Mouse (Mus musculus): Measurements from ENCODE around the gene Gpr108. TPM values are rescaled to one million over a fixed set of nuclear protein-coding genes. Genes with fewer than 3 reads are reported as not detected.

Gpr108 gene
- polyA plus RNA-seq, 2 experiments, result 7.6 to 12.0 TPM

DNA sequence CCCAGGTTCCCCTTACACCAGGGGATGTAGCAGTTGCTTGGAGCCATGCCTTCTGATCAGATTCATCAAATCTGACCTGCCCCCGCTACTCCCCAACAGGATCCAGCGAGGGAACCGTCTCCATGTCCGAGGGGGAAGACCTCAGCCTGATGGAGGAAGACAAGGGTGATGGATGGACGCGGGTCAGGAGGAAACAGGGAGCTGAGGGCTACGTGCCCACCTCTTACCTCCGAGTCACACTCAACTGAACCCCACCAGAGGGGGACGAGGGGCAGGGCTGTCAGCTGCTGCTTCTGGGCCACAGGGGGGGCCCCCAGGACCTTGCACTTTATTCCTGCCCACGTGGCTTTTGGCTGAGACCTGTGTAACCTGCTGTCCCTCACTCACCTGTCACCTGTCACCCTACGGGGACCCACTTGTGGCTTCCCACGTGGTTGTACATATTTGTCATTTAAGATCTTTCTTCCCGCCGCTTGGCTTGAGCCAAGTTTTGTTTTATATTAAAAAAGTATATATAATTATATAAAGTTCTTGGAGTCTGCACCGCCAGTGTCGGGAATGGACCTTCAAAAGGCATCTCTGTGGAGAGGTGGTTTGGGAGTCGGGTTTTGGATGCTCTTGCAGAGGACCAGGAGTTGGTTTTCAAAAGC is 14.8 kb upstream of the Gpr108 start:
- H3K9ac ChIP-seq (replicated peaks), result no peak overlapping the region
- TF ChIP-seq EP300 (IDR thresholded peaks at IDR 0.05; ENCODE audit: low read depth) (no peak), CTCF (IDR thresholded peaks at IDR 0.05; ENCODE audit: low read depth) (no peak)
- no peaks in the 10 kb centered on the region for H3K9me3 ChIP-seq (ENCODE audit: control insufficient read depth, low read length)
- DNase-seq (ENCODE audit: low read depth in 3 of 3, low spot score in 3 of 3), result no peak
- no peaks in the 10 kb centered on the region for H3K36me3 ChIP-seq (replicated peaks; ENCODE audit: control insufficient read depth, insufficient read depth, low read depth)
- peaks cover 3 to 12% of the 10 kb centered on the region in 2 experiments; a peak in 3 of 4 replicates for H3K4me1 ChIP-seq (replicated peaks; ENCODE audit: control insufficient read depth in 2 of 2, insufficient read depth in 2 of 2, low read length in 1 of 2)
- no peak overlapping the region for H3K4me2 ChIP-seq (ENCODE audit: low read depth)
- WGBS (ENCODE audit: insufficient replicate concordance), result 69% methylated on average over 17 of the region's 17 CpGs
- no peak overlapping the region for H3K4me3 ChIP-seq (ENCODE audit: insufficient read depth in 1 of 2, low read depth in 2 of 2, low read length in 2 of 2)
- H3K27ac ChIP-seq, result no peak overlapping the region
- H3K27me3 ChIP-seq (ENCODE audit: control insufficient read depth, insufficient read depth, low read length), result no peaks in the 10 kb centered on the region
- no peak for ATAC-seq (ENCODE audit: insufficient read depth)

GRCm38 (mm10) chr17:57261796-57262195 is 13.6 kb upstream of the Gpr108 start:
- DNase-seq (ENCODE audit: low read depth in 3 of 3, low spot score in 3 of 3), result no peak
- Histone ChIP-seq H3K27me3 (ENCODE audit: control insufficient read depth, insufficient read depth, low read length) (no peaks in the 10 kb centered on the region), H3K9ac (replicated peaks) (no peak overlapping the region), H3K36me3 (replicated peaks; ENCODE audit: control insufficient read depth, insufficient read depth, low read depth) (no peaks in the 10 kb centered on the region), H3K4me2 (ENCODE audit: low read depth) (no peak overlapping the region), H3K9me3 (ENCODE audit: control insufficient read depth, low read length) (no peaks in the 10 kb centered on the region), H3K27ac (no peak overlapping the region), H3K4me1 (replicated peaks; ENCODE audit: control insufficient read depth in 2 of 2, insufficient read depth in 2 of 2, low read length in 1 of 2) (peaks cover 3 to 12% of the 10 kb centered on the region in 2 experiments; a peak in 3 of 4 replicates), H3K4me3 (ENCODE audit: insufficient read depth in 1 of 2, low read depth in 2 of 2, low read length in 2 of 2) (no peak overlapping the region)
- WGBS (ENCODE audit: insufficient replicate concordance), result 8% methylated on average over 1 of the region's 1 CpGs
- TF ChIP-seq EP300 (IDR thresholded peaks at IDR 0.05; ENCODE audit: low read depth) (no peak), CTCF (IDR thresholded peaks at IDR 0.05; ENCODE audit: low read depth) (no peak)
- no peak for ATAC-seq (ENCODE audit: insufficient read depth)

GRCm38 (mm10) chr17:57261286-57261685 is 13.0 kb upstream of the Gpr108 start:
- 80% methylated on average over 4 of the region's 4 CpGs for WGBS (ENCODE audit: insufficient replicate concordance)
- TF ChIP-seq EP300 (IDR thresholded peaks at IDR 0.05; ENCODE audit: low read depth) (no peak), CTCF (IDR thresholded peaks at IDR 0.05; ENCODE audit: low read depth) (no peak)
- H3K9ac ChIP-seq (replicated peaks), result no peak overlapping the region
- H3K4me1 ChIP-seq (replicated peaks; ENCODE audit: control insufficient read depth in 2 of 2, insufficient read depth in 2 of 2, low read length in 1 of 2), result peaks cover 3 to 12% of the 10 kb centered on the region in 2 experiments; a peak in 3 of 4 replicates
- no peak overlapping the region for H3K27ac ChIP-seq
- ATAC-seq (ENCODE audit: insufficient read depth) (no peak), DNase-seq (ENCODE audit: low read depth in 3 of 3, low spot score in 3 of 3) (no peak)
- no peak overlapping the region for H3K4me2 ChIP-seq (ENCODE audit: low read depth)
- no peaks in the 10 kb centered on the region for H3K9me3 ChIP-seq (ENCODE audit: control insufficient read depth, low read length)
- H3K36me3 ChIP-seq (replicated peaks; ENCODE audit: control insufficient read depth, insufficient read depth, low read depth), result no peaks in the 10 kb centered on the region
- no peak overlapping the region for H3K4me3 ChIP-seq (ENCODE audit: insufficient read depth in 1 of 2, low read depth in 2 of 2, low read length in 2 of 2)
- H3K27me3 ChIP-seq (ENCODE audit: control insufficient read depth, insufficient read depth, low read length), result no peaks in the 10 kb centered on the region

GRCm38 (mm10) chr17:57260351-57260750 is 12.1 kb upstream of the Gpr108 start:
- H3K9ac ChIP-seq (replicated peaks), result no peak overlapping the region
- no peak for TF ChIP-seq CTCF (IDR thresholded peaks at IDR 0.05; ENCODE audit: low read depth)
- no peak for TF ChIP-seq EP300 (IDR thresholded peaks at IDR 0.05; ENCODE audit: low read depth)
- DNase-seq (ENCODE audit: low read depth in 3 of 3, low spot score in 3 of 3) (no peak), ATAC-seq (ENCODE audit: insufficient read depth) (no peak)
- H3K4me1 ChIP-seq (replicated peaks; ENCODE audit: control insufficient read depth in 2 of 2, insufficient read depth in 2 of 2, low read length in 1 of 2), result peaks cover 3 to 12% of the 10 kb centered on the region in 2 experiments; a peak in 3 of 4 replicates
- H3K27me3 ChIP-seq (ENCODE audit: control insufficient read depth, insufficient read depth, low read length), result no peaks in the 10 kb centered on the region
- H3K27ac ChIP-seq, result no peak overlapping the region
- H3K9me3 ChIP-seq (ENCODE audit: control insufficient read depth, low read length), result no peaks in the 10 kb centered on the region
- H3K4me2 ChIP-seq (ENCODE audit: low read depth), result no peak overlapping the region
- H3K36me3 ChIP-seq (replicated peaks; ENCODE audit: control insufficient read depth, insufficient read depth, low read depth), result no peaks in the 10 kb centered on the region
- WGBS (ENCODE audit: insufficient replicate concordance), result 70% methylated on average over 9 of the region's 9 CpGs
- no peak overlapping the region for H3K4me3 ChIP-seq (ENCODE audit: insufficient read depth in 1 of 2, low read depth in 2 of 2, low read length in 2 of 2)

DNA sequence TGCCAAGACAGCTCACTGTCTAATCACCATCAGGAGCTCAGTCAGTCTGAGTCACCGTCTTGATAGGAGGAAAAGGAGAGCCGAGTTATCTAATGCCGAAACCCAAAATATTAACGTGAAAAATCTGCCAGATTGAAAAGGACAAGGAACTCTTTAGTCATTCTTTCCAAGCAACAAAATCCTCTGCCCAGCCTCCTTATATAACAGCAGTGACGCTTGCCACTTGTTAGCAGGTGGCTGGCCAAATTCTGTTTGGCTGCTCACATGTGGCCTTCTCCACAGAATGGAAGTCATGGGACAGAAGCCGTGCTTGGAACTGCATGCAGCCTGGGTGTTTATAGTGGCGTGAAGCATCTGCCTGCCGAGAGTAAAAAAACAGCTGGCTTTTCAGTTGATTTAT is 11.5 kb upstream of the Gpr108 start:
- no peak for TF ChIP-seq EP300 (IDR thresholded peaks at IDR 0.05; ENCODE audit: low read depth)
- no peak for TF ChIP-seq CTCF (IDR thresholded peaks at IDR 0.05; ENCODE audit: low read depth)
- Histone ChIP-seq H3K27me3 (ENCODE audit: control insufficient read depth, insufficient read depth, low read length) (no peaks in the 10 kb centered on the region), H3K9me3 (ENCODE audit: control insufficient read depth, low read length) (no peaks in the 10 kb centered on the region), H3K4me2 (ENCODE audit: low read depth) (no peak overlapping the region), H3K4me3 (ENCODE audit: insufficient read depth in 1 of 2, low read depth in 2 of 2, low read length in 2 of 2) (no peak overlapping the region), H3K4me1 (replicated peaks; ENCODE audit: control insufficient read depth in 2 of 2, insufficient read depth in 2 of 2, low read length in 1 of 2) (peaks cover 1 to 7% of the 10 kb centered on the region in 2 experiments; a peak in 3 of 4 replicates), H3K27ac (no peak overlapping the region), H3K36me3 (replicated peaks; ENCODE audit: control insufficient read depth, insufficient read depth, low read depth) (no peaks in the 10 kb centered on the region), H3K9ac (replicated peaks) (no peak overlapping the region)
- DNase-seq (ENCODE audit: low read depth in 3 of 3, low spot score in 3 of 3), result no peak
- no peak for ATAC-seq (ENCODE audit: insufficient read depth)
- 76% methylated on average over 8 of the region's 8 CpGs for WGBS (ENCODE audit: insufficient replicate concordance)
